Mouse (Mus musculus) frontal cortex, postnatal 14 days (tissue): ENCODE results near the gene Krtap16-1.

ENCODE experiments used
- DNase-seq, 2 experiments: peaks; one replicate each; pipeline ENCODE4 v3.0.0; 2022; ENCODE audit warnings: low spot score in 2 of 2

Gene Krtap16-1

DNA sequence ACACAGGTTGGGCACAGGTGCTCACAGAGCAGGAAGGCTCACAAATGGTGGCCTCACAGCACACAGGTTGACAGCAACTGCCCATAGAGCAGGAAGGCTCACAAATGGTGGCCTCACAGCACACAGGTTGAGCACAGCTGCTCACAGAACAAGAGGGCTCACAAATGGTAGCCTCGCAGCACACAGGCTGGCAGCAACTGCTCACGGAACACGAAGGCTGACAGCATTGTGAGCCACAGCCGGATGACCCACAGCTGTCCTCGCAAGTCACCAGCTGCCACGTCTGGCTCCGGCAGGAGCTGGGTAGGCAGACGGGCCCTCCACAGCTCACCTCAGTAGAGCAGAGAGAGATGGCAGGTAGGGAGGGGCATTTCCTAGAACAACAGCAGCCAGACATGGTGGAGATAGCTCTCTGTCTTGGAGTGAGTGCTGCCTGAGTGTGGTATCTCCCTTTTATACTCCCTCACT lies at the start of gene Krtap16-1:
Krtap16-1 (minus strand) TSS at position 418 of the 468 bp plus-strand sequence.
- no peak for DNase-seq

DNA sequence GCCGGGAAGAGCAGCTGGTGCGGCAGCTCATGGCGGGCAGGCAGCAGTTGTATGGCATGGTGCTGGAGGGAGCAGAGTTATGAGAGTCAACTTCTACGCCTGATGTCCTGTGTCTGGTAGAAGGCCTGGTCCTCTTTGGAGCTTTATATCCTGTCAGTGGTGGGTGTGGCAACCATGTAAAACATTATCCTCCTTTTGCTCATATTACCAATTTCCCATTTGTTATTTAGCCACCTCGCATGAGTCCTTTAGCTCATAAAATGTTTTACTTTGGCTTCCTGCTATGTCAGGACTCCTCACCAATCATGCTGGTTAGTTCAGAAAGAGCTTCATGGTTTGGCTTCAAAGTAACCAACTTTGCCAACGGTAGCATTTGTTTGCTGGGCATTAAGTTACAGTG lies 43.4 kb upstream of the Krtap16-1 start, which contains the start of gene Krt33b:
Krt33b (minus strand) TSS at position 101 of the 400 bp plus-strand sequence.
- DNase-seq: no peak

DNA sequence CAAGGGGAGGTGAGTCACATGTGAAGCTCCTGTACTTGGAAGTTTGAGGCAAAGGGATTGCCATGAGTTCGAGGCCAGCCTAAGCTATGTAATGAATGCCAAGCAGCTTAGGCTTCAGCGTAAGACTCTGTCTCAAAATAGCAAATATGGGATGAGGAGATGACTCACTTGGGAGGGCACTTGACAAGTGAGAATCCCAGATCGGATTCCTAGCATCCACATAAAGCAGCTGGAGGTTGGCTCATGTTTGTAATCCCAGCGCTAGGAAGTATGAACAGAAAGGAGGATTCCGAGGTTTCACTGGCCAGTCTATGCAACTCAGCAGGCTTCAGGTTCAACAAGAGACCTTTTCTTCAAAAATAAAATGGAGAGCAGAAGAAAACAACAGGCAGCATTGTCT lies 35.0 kb upstream of the Krtap16-1 start:
- DNase-seq: no peak

DNA sequence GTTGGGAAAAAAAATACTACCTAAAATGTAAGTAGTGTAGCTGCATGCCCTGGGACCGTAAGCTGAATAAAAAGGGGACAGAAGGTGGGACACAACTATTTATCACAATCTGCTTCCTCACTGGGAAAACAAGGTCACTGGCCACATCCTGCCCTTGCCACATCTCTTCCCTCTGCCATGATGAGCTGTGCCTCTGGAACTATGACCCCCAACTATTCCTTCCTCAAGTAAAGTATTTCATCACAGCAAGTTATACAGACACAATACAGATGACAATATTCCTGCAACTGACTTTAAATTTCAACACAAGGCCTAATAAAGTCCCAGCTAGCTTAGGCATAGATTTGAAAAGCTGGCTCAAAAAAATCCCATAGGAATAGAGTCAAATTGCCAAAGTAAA lies 33.1 kb upstream of the Krtap16-1 start:
- no peak for DNase-seq

DNA sequence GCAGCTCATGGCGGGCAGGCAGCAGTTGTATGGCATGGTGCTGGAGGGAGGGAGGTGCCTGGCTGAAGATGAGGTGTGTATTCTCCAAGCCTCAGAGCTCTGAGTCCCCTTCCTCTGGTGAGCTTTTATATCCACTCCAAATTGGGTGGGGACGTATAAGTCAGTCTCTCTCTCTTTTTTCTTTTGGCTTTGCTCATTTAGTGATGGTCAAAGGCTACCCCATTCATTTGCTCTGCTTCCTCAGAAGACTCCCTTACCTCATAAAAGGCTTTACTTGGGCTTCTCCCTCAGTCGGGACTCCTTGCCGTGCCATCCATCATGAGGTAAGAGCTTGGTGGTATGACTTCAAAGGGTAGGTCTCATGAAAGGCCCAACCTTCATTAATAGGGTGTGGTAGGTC lies 29.7 kb upstream of the Krtap16-1 start, which contains the start of gene Krt33a:
Krt33a (minus strand) TSS at position 101 of the 400 bp plus-strand sequence.
- DNase-seq: no peak

DNA sequence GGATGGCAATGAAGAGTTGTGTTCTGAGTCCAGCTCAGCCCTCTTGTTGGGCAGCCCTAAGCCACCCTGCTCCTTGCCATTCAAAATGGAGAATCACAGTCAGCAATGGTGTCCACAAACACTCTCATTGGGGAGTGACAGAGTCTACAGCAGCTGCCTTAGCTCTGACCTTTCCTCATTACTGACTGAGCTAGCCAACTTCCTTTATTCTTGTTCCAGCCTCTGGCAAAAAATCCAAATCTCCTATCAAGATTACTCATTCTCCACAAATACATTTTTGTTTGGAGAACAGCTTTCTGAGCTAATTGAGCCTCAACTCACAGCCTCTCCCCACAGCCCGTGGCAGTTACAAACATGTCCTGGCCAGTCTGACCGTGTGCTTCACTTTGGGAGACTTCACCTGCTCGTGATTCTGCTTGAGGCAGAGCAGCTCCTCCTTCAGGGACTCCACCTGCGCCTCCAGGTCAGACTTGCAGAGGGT lies 27.3 kb upstream of the Krtap16-1 start:
- DNase-seq: no peak

DNA sequence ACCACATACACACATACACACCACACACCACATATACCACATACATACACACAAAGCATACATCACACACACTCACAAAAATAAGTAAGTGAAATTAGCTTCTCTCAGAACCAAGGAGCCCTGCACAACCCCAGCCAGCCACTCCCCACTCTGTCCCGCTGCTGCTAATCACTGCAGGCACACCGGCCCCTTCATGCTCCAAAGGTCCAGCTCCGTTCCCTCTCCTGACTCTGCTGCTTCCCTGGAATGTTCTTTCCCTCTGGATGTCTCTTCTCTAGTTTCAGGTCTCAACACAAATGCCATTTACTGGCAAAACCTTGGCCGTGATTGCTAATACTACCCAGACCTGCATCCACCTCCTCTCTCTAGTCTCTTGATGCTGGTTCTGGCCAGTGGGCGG lies 24.3 kb upstream of the Krtap16-1 start:
- no peak for DNase-seq

DNA sequence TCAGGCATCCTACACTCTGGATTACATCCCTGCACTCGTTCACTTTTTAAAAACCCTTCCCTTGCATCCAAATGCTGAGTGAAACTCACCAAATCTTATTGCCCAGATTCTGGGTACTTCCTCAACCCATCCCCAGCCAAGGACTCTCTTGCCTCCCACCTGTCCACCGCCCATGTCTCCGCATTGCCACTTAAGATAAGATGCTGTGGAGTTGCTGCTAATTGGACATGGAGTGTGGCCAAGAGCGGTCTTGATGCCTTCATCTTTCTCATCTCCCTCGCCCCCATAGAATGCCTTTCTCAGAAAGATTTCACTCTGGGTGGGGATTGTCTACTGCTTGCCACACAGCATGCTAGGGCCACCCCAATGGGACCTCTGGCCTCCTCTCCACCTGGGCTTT lies 21.9 kb upstream of the Krtap16-1 start:
- DNase-seq: no peak

DNA sequence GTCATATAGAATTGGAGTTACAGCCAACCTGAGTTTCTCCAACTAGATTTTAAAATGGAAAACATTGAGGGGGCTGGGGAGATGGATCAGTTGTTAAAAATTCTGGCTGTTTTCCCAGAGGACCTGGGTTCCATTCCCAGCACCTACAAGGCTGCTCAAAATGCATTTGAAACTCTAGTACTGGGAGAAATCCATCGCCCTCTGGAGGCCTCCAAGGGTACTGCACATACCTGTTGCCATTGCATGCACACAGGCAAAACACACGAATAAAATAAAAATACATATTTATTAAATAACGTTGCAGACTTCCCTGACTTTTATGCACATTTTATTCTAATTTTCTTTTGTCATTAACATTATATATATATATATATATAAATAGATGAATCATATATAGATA lies 20.2 kb upstream of the Krtap16-1 start:
- no peak for DNase-seq

DNA sequence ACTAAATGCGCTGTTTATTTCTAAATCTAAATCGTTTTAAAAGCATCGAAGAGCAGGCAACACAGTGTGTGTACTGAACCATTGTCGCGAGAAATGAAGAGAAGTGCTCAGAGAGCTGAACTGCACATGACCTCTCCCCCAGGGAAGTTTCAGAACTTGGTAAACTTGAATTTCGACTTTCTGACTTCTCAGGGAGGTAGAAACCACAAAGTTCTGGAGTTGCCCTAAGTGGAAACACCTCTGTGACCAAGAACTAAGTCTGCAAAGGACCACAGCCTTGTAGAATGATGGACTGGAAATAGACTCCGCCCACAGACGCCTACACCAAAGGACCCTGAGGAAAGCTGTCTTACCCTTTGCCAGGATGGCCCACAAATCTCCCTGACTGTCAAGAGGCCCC lies 19.5 kb upstream of the Krtap16-1 start:
- DNase-seq: no peak

DNA sequence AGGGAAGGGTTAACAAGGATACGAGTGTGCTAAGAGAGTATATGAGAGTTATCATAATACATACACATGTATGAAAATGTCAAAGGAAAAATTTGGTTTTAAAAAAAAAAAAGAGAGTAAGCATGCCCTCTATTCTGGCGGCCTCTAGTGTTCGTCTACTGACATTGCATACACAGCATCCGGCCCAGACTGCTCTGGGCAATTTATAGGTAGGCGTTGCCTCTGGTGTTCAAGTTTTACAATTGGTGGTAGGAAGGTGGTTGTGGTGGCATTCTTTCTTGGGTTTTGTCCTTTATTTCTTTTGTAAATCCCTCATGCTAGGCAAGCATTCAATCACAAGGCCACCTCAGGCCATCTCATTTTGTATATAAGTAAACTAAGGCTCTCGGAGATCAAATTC lies 18.4 kb upstream of the Krtap16-1 start:
- peak; percentile 25 to 55 for DNase-seq

DNA sequence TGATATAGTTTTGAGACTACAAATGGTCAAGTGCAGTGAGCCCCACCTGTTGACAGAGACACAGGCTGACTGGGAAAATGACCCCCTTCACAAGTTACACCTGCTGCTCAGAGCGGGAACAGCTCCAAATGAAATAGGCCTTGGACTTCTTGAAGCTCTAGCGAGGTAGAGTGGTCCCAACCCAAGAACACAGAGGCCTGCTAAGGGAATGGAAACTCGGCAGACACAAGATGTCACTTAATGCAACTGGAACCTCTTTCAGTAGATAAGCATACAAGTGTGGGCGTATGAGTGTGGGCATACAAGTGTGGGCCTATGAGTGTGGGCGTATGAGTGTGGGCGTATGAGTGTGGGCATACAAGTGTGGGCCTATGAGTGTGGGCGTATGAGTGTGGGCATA lies 12.7 kb upstream of the Krtap16-1 start:
- no peak for DNase-seq

DNA sequence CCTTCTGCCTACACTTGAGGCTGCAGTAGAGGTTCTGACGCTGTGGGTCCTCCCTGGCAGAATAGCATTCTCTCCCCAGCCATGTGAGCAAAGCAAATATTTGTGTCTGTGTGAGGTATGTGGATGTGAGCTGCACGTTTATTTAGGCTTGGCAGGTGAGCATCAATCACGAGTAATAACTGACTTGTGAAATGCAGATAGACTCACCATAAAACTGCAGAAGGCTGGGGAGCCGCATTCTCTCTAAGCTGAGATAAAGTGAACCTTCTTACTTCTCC lies 7.9 kb upstream of the Krtap16-1 start:
- DNase-seq: no peak

DNA sequence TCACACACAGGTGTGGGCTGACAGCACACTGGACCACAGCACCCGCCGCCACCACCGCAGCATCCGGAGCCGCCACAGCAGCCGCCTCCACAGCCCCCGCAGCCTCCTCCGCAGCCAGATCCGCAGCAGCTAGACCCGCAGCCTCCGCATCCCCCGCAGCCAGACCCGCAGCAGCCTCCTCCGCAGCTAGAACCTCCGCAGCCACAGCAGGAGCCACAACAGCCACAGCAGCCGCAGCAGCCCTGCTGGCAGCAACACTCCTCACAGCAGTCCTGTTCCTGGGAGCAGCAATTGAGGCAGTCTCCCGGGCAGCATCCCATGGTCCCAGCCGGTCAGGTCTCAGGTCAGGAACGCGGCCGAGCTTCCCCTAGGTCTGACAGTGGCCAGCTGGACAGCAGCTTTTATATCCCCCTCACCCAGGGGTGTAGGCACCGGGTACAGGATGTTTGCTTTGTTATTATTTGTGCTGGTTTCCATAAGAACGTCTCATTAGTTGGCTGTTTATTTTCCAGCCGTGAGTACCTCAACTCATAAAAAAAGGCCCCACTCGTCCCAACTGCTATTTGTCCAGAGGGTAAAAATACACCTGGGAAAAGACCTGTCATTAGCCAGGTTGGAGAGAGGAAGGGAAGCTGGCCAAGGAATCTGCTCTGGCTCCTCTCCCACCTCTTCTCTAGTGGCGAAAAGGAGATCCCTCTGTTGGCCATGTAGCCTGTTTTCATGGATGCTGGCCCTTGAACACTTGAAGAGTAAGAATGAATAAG lies 7.4 kb upstream of the Krtap16-1 start, which contains the start of gene Krtap17-1:
Krtap17-1 (minus strand) TSS at position 375 of the 764 bp plus-strand sequence.
- DNase-seq: no peak

DNA sequence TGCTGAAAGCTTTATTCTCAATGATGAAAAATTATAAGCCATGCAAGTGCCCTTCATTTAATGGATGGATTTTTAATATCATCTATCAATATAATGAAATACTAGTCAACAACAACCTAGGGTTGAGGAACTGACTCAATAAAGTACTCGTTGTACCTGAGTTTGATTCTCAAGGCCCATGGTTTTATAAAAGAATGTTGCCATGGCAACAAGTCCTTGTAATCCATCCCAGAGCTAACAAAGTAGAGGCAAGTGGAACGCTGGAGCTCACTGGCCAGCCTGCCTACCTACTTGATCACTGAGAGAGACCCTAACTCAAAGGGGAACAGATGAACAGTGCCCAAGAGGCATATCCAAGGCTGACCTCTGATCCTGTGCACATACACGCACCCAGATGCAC lies 4.2 kb upstream of the Krtap16-1 start:
- DNase-seq: no peak

DNA sequence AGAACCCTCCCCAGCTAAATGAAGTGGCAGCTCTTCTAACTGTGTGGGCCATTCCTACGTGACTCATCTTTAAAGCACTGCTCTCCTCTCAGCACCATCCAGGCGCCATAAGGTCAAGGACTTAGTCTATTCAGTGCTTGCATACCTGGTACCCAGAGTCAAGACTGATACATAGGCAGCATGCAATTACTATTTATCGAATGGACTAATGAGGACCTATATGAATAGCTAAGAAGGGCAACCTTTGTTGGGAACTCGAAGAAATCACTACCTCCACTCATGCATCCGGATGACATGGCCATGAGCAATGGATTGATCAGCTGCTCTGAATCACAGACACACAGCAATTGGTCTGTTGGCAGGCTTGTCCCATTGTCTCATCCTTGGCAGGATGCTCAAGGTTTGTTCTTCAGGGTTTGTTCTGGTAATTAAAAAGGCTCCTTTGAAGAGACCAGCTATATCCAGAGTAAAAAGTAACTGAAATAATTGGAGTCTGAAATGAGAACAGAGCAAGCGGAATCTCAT lies 3.5 kb upstream of the Krtap16-1 start:
- DNase-seq: no peak

DNA sequence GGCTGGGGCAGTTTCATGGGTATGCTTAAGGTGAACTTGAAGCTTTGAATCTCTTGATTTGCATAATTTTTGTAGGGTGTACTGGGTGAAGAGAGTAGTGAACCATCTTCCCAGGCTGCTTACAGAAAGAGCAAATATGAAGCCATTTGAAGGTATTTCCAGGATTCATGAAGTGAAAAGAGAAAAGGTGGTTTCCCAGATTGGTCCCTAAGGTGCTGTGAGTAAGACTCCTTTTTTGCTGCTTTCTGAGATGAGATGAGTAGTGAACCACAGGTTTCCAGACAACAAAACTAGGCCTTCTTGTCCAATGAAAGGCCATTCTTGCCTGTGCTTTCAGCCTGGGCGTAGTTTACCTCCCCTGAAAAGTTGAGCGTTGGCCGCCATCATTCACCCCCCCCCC lies 2.1 kb upstream of the Krtap16-1 start:
- no peak for DNase-seq

DNA sequence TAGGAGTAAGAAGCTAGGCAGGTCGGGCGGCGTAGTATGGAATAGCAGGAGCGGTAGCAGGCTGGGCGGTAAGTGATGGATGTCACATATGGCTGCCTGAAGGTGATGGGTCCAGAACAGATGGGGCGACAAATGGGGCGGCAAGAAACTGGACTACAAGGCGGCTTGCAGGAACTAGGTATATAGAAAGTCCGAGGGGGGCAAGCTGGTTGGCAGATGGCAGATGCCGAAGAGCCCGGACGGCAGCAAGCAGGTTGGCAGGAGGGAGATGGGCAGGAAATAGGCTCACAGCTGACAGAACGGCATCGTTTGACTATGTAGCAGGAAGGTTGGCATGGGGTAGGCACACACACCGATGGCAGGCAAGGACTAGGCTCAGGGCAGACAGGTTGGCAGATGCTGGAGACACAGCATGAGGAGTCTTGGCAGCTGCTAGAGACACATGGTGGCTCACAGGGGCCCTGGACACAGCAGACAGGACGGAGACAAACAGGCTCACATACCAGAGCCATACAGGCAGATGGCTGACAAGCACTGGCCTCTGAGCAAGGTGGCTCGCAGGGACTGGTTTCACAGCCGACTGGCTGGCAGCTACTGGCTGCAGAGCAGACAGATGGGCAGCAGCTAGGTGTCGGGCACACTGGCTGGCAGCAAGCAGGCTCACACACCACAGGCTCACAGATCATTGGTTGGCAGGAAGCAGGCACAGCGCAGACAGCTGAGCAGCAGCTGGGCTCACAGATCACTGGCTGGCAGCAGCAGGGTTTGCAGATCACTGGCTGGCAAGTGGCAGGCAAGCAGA lies 905 bp downstream of the Krtap16-1 start:
- DNase-seq: peak; percentile 16 to 58

DNA sequence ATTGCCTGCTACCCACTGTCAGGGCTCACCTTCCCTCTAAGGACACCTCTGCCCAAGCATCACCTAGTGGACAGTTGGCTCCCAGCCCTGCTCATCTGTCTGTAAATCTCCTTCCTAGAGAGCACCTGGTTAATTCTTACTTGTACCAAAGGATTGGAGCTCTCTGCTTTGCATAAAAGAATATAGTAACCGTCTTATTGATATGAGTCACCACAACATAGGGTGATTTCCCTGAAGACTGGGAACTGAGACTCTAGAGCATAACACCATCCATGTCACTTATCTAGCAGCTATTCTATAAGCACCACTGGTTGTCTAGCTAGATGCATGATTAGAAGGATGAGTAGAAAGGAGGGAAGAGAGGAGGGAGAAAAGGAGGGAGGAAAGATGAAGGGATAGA lies 3.0 kb downstream of the Krtap16-1 start:
- no peak for DNase-seq

DNA sequence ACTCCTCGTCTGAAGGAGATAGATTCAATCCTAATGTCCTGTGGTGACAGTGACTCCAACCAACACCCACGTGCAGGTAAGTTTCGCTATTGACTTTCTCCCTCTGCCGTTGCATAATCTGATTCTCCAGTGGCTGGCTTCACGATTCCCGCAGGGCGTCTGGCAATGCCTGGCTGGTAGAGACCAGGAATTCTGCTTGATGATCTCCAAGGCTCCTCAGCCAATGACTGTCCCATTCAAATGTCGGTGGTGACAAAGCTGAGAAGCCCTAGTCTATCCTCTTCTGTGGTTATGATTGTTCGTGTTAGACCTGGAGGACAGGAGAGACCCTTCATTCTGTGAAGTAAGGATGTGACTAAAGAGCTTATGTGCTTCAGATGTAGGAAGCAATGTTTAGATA lies 3.7 kb downstream of the Krtap16-1 start:
- DNase-seq: no peak

DNA sequence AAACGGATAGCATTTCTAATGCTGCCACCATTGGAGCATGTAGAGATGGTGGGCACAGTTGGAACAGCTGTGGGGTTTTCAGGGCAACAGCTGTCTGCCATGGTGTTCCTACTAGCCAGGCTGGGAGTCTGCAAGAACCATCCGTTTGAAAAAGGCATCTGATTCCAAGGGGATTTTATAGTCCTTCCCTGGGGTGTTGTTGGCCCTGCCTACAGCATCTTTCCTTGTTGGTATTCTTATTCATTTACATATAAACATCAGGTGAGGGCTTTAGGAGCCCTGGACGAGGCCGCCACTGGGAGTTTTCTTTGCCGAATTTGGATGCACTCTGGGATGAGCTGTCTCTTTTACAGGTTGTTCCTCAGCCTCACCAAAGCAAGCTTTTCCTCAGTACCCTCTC lies 7.4 kb downstream of the Krtap16-1 start, which contains the start of gene Krtap29-1:
Krtap29-1 (minus strand) TSS at position 101 of the 400 bp plus-strand sequence.
- no peak for DNase-seq

DNA sequence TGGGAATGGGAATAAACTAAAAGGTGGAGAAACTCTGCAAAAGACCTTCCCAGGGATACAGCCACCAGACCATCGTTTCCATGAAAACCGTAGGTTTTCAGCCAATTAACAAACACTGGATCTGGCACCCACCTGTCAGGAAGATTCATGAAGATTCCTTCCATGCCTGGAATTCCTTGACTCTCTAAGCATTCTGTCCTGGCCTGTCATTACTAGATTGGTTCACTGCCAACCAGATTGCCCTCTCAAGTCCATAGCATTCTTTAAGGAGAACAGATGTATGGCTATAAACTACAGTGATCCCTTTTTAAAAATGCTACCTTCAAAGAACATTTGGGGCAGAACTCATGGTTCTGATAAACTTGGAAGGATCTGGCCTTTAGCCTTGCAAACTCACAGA lies 20.4 kb downstream of the Krtap16-1 start:
- DNase-seq: no peak

DNA sequence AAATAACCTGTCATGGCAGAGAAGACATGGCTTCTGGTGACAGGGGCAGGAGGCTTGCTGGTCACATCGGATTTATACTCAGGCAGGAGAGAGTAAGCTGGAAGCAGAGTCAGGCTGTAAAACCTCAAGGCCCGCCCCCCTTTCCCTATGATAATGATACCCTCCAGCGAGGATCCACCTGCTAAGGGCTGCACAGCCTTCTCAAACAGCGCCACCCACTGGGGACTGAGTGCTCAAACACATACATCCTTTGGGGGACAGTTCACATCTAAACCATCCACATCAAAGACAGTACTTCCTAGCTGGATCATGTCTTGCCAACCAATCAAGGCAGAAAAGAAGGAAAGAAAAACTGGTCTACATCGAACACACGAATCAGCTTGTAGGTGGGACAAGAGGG lies 22.2 kb downstream of the Krtap16-1 start:
- DNase-seq: no peak
